Mouse (Mus musculus): ENCODE data around the gene Ptpre. TPM values are rescaled to one million over a fixed set of nuclear protein-coding genes. Genes with fewer than 3 reads are reported as not detected.
"Not testable (repeated sequence)": the region's sequence is repeated elsewhere in the genome, so short reads cannot be mapped to it uniquely, and the experiment has no call there.

The Ptpre gene
- 0.56 and 0.68 TPM in 2 replicates for polyA plus RNA-seq (2016; fragmentation: Nextera tagmentation; extraction: Ambion mirVana)

GRCm38 (mm10) chr7:135537341-135537901 is at the start of gene Ptpre:
Gene Ptpre (plus strand): TSS chr7:135537481.
- Histone ChIP-seq H3K9me3 (replicated peaks) (no peaks in the 10 kb centered on the region), H3K36me3 (no peaks in the 10 kb centered on the region), H3K27ac (replicated peaks) (peak within 1 kb of the TSS; percentile 13; the same call in 1 of the 2 replicates), H3K27me3 (ENCODE audit: low read depth, poor library complexity, severe bottlenecking) (peaks cover 44% of the 10 kb centered on the region), H3K4me3 (peak within 1 kb of the TSS; percentile 74), H3K4me1 (peaks cover 14% of the 10 kb centered on the region)
- peak; percentile 81 for DNase-seq (ENCODE audit: low spot score)
- 4% methylated on average over 28 of the region's 28 CpGs for WGBS

GRCm38 (mm10) chr7:135488214-135488810 is 49.0 kb upstream of the Ptpre start:
- Histone ChIP-seq H3K4me1 (peaks cover 32% of the 10 kb centered on the region), H3K27me3 (ENCODE audit: low read depth, poor library complexity, severe bottlenecking) (peaks cover 48% of the 10 kb centered on the region), H3K4me3 (no peak overlapping the region), H3K27ac (replicated peaks) (no peak overlapping the region), H3K9me3 (replicated peaks) (no peaks in the 10 kb centered on the region), H3K36me3 (no peaks in the 10 kb centered on the region)
- WGBS, result 73% methylated on average over 6 of the region's 6 CpGs
- no peak for DNase-seq (ENCODE audit: low spot score)

- no peak overlapping the region for H3K27ac ChIP-seq (replicated peaks)
- H3K4me1 ChIP-seq, result peaks cover 19% of the 10 kb centered on the region
- H3K4me3 ChIP-seq, result no peak overlapping the region
- no peak for DNase-seq (ENCODE audit: low spot score)
- H3K27me3 ChIP-seq (ENCODE audit: low read depth, poor library complexity, severe bottlenecking), result peaks cover 32% of the 10 kb centered on the region
- H3K36me3 ChIP-seq, result no peaks in the 10 kb centered on the region
- 86% methylated on average over 9 of the region's 9 CpGs for WGBS
- H3K9me3 ChIP-seq (replicated peaks), result no peaks in the 10 kb centered on the region
These were observed 47.4 kb upstream of the Ptpre start for GRCm38 (mm10) chr7:135489724-135490499.

- Histone ChIP-seq H3K9me3 (replicated peaks) (no peaks in the 10 kb centered on the region), H3K36me3 (no peaks in the 10 kb centered on the region), H3K4me1 (peaks cover 13% of the 10 kb centered on the region), H3K27ac (replicated peaks) (no peak overlapping the region), H3K27me3 (ENCODE audit: low read depth, poor library complexity, severe bottlenecking) (peaks cover 27% of the 10 kb centered on the region), H3K4me3 (no peak overlapping the region)
- 78% methylated on average over 8 of the region's 8 CpGs for WGBS
- DNase-seq (ENCODE audit: low spot score), result no peak
These were observed 46.8 kb upstream of the Ptpre start for GRCm38 (mm10) chr7:135490500-135490886.

- H3K27me3 ChIP-seq (ENCODE audit: low read depth, poor library complexity, severe bottlenecking), result no peaks in the 10 kb centered on the region
- H3K4me1 ChIP-seq, result no peaks in the 10 kb centered on the region
- no peak overlapping the region for H3K27ac ChIP-seq (replicated peaks)
- no peaks in the 10 kb centered on the region for H3K9me3 ChIP-seq (replicated peaks)
- 52% methylated on average over 3 of the region's 3 CpGs for WGBS
- no peak overlapping the region for H3K4me3 ChIP-seq
- DNase-seq (ENCODE audit: low spot score), result no peak
- H3K36me3 ChIP-seq, result no peaks in the 10 kb centered on the region
These were observed 42.0 kb upstream of the Ptpre start for GRCm38 (mm10) chr7:135495303-135495702.

- no peaks in the 10 kb centered on the region for H3K36me3 ChIP-seq
- no peaks in the 10 kb centered on the region for H3K4me1 ChIP-seq
- no peaks in the 10 kb centered on the region for H3K27me3 ChIP-seq (ENCODE audit: low read depth, poor library complexity, severe bottlenecking)
- DNase-seq (ENCODE audit: low spot score), result no peak
- WGBS, result 96% methylated on average over 3 of the region's 3 CpGs
- no peak overlapping the region for H3K4me3 ChIP-seq
- no peaks in the 10 kb centered on the region for H3K9me3 ChIP-seq (replicated peaks)
- no peak overlapping the region for H3K27ac ChIP-seq (replicated peaks)
These were observed 38.6 kb upstream of the Ptpre start for GRCm38 (mm10) chr7:135498565-135499186.

- WGBS, result 63% methylated on average over 2 of the region's 2 CpGs
- DNase-seq (ENCODE audit: low spot score), result no peak
- H3K27ac ChIP-seq (replicated peaks), result no peak overlapping the region
- no peaks in the 10 kb centered on the region for H3K4me1 ChIP-seq
- H3K36me3 ChIP-seq, result no peaks in the 10 kb centered on the region
- no peaks in the 10 kb centered on the region for H3K27me3 ChIP-seq (ENCODE audit: low read depth, poor library complexity, severe bottlenecking)
- H3K9me3 ChIP-seq (replicated peaks), result no peaks in the 10 kb centered on the region
- no peak overlapping the region for H3K4me3 ChIP-seq
These were observed 37.9 kb upstream of the Ptpre start for GRCm38 (mm10) chr7:135499403-135499802.

GRCm38 (mm10) chr7:135506506-135506905 is 30.8 kb upstream of the Ptpre start:
- 88% methylated on average over 5 of the region's 5 CpGs for WGBS

GRCm38 (mm10) chr7:135508602-135509001 is 28.7 kb upstream of the Ptpre start:
- no peaks in the 10 kb centered on the region for H3K36me3 ChIP-seq
- no peak overlapping the region for H3K4me3 ChIP-seq
- no peak overlapping the region for H3K27ac ChIP-seq (replicated peaks)
- H3K9me3 ChIP-seq (replicated peaks), result peaks cover 5% of the 10 kb centered on the region; the same call in 1 of the 2 replicates
- peaks cover 2% of the 10 kb centered on the region; the same call in 1 of the 2 replicates for H3K4me1 ChIP-seq
- DNase-seq (ENCODE audit: low spot score), result no peak
- 75% methylated on average over 4 of the region's 4 CpGs for WGBS
- H3K27me3 ChIP-seq (ENCODE audit: low read depth, poor library complexity, severe bottlenecking), result no peaks in the 10 kb centered on the region

More at GRCm38 (mm10) chr7:135506506-135506905, 30.8 kb upstream of the Ptpre start:
- H3K27ac ChIP-seq (replicated peaks); DNase-seq (ENCODE audit: low spot score); H3K9me3 ChIP-seq (replicated peaks); H3K36me3 ChIP-seq; H3K4me3 ChIP-seq; H3K4me1 ChIP-seq; H3K27me3 ChIP-seq (ENCODE audit: low read depth, poor library complexity, severe bottlenecking): not testable (repeated sequence)

- no peaks in the 10 kb centered on the region for H3K36me3 ChIP-seq
- no peak overlapping the region for H3K27ac ChIP-seq (replicated peaks)
- WGBS, result 95% methylated on average over 3 of the region's 3 CpGs
- H3K4me3 ChIP-seq, result no peak overlapping the region
- DNase-seq (ENCODE audit: low spot score), result no peak
- no peaks in the 10 kb centered on the region for H3K27me3 ChIP-seq (ENCODE audit: low read depth, poor library complexity, severe bottlenecking)
- H3K9me3 ChIP-seq (replicated peaks), result peaks cover 5% of the 10 kb centered on the region; the same call in 1 of the 2 replicates
- H3K4me1 ChIP-seq, result peaks cover 2% of the 10 kb centered on the region; the same call in 1 of the 2 replicates
These were observed 28.0 kb upstream of the Ptpre start for GRCm38 (mm10) chr7:135509272-135509671.

GRCm38 (mm10) chr7:135510431-135510830 is 26.9 kb upstream of the Ptpre start:
- 88% methylated on average over 5 of the region's 5 CpGs for WGBS
- H3K9me3 ChIP-seq (replicated peaks), result peaks cover 5% of the 10 kb centered on the region; the same call in 1 of the 2 replicates
- no peak overlapping the region for H3K4me3 ChIP-seq
- H3K27ac ChIP-seq (replicated peaks), result no peak overlapping the region
- DNase-seq (ENCODE audit: low spot score), result no peak
- no peaks in the 10 kb centered on the region for H3K27me3 ChIP-seq (ENCODE audit: low read depth, poor library complexity, severe bottlenecking)
- H3K4me1 ChIP-seq, result peaks cover 2% of the 10 kb centered on the region; the same call in 1 of the 2 replicates
- no peaks in the 10 kb centered on the region for H3K36me3 ChIP-seq

- no peak for DNase-seq (ENCODE audit: low spot score)
- H3K4me1 ChIP-seq, result peaks cover 2% of the 10 kb centered on the region; the same call in 1 of the 2 replicates
- peaks cover 1% of the 10 kb centered on the region; the same call in 1 of the 2 replicates for H3K9me3 ChIP-seq (replicated peaks)
- no peaks in the 10 kb centered on the region for H3K36me3 ChIP-seq
- H3K27me3 ChIP-seq (ENCODE audit: low read depth, poor library complexity, severe bottlenecking), result no peaks in the 10 kb centered on the region
- H3K27ac ChIP-seq (replicated peaks), result no peak overlapping the region
- WGBS, result 81% methylated on average over 3 of the region's 3 CpGs
- no peak overlapping the region for H3K4me3 ChIP-seq
These were observed 25.6 kb upstream of the Ptpre start for GRCm38 (mm10) chr7:135511723-135512122.

Measured in midbrain, embryonic 10.5 days (tissue).